ENCODE assay signal across 10 mouse cellular contexts in genomic region chr9:120759771-120760170, GRCm38 (mm10).
DNase-seq lines count a peak whose midpoint lies in the region; ATAC-seq and TF ChIP-seq lines count a peak whose summit lies in the region.
"Had no signal": no experiment of that assay in that cellular context is flagged by ENCODE, and none has a peak within 500 bp of the region (broad histone marks: within the 10 kb centered on the region; RNA-seq: fewer than 3 reads in every experiment).

No protein-coding gene starts in this region.

- H3K27ac ChIP-seq in kidney, postnatal 0 days = peak overlapping the region; percentile 62
- H3K27ac ChIP-seq in forebrain, embryonic 11.5 days (ENCODE audit: low read depth, low read length) = no peak overlapping the region; the same call in 1 of the 2 replicates
- H3K27ac ChIP-seq in liver, embryonic 11.5 days (ENCODE audit: low read depth, low read length) = no peak overlapping the region
- H3K27ac ChIP-seq: heart, embryonic 13.5 days had no signal

- no peaks in the 10 kb centered on the region for H3K9me3 ChIP-seq in kidney, postnatal 0 days (replicated peaks; ENCODE audit: low read length)
- no peaks in the 10 kb centered on the region; the same call in 1 of the 2 replicates for H3K9me3 ChIP-seq in forebrain, embryonic 11.5 days (ENCODE audit: control insufficient read depth, low read length)
- no peaks in the 10 kb centered on the region; the same call in 1 of the 2 replicates for H3K9me3 ChIP-seq in liver, embryonic 11.5 days (ENCODE audit: control insufficient read depth, low read length)

- no peak overlapping the region for H3K4me3 ChIP-seq in kidney, postnatal 0 days (replicated peaks; ENCODE audit: low read depth, low read length)
- H3K4me3 ChIP-seq in forebrain, embryonic 11.5 days (ENCODE audit: low read depth, low read length) = no peak overlapping the region
- no peak overlapping the region for H3K4me3 ChIP-seq in myocyte
- no peak overlapping the region for H3K4me3 ChIP-seq in liver, embryonic 11.5 days (ENCODE audit: low read depth, low read length)
- H3K4me3 ChIP-seq: heart, embryonic 13.5 days had no signal

- H3K79me2 ChIP-seq in myocyte (ENCODE audit: control insufficient read depth, insufficient read depth) = no peaks in the 10 kb centered on the region

- H3K9ac ChIP-seq in kidney, postnatal 0 days (ENCODE audit: low read depth, low read length) = no peak overlapping the region
- H3K9ac ChIP-seq in forebrain, embryonic 11.5 days (ENCODE audit: low read length) = no peak overlapping the region
- no peak overlapping the region for H3K9ac ChIP-seq in liver, embryonic 11.5 days (ENCODE audit: low read depth, low read length)
- H3K9ac ChIP-seq: heart, embryonic 13.5 days had no signal

- DNase-seq in kidney, postnatal 0 days (ENCODE audit: low spot score) = no peak
- no peak for DNase-seq in kidney, adult 11 months
- no peak for DNase-seq in forebrain, embryonic 11.5 days (ENCODE audit: low spot score)
- DNase-seq in layer of hippocampus, adult 8-10 months (ENCODE audit: low spot score in 2 of 2) = peak; percentile 51 to 70
- DNase-seq in liver, embryonic 11.5 days (ENCODE audit: low spot score) = no peak
- no peak for DNase-seq in urinary bladder, postnatal 14 days (ENCODE audit: low spot score)
- no peak for DNase-seq in cerebellum, postnatal 25 days

- no peaks in the 10 kb centered on the region for H3K27me3 ChIP-seq in kidney, postnatal 0 days (ENCODE audit: insufficient read depth, low read length)
- H3K27me3 ChIP-seq in forebrain, embryonic 11.5 days (ENCODE audit: control insufficient read depth, insufficient read depth, low read length) = no peaks in the 10 kb centered on the region
- no peaks in the 10 kb centered on the region for H3K27me3 ChIP-seq in myocyte (ENCODE audit: control insufficient read depth, insufficient read depth, insufficient read length)
- H3K27me3 ChIP-seq in liver, embryonic 11.5 days (replicated peaks; ENCODE audit: control insufficient read depth, insufficient read depth, low read length) = no peaks in the 10 kb centered on the region
- H3K27me3 ChIP-seq: heart, embryonic 13.5 days; Patski had no signal

- ATAC-seq in kidney, postnatal 0 days (replicated peaks; ENCODE audit: low FRiP score, low read depth) = no peak
- ATAC-seq in forebrain, embryonic 11.5 days (replicated peaks; ENCODE audit: low FRiP score) = 0 out of 2 replicates have a peak, but pooled peaks have one; percentile 33
- no peak for ATAC-seq in liver, embryonic 11.5 days (replicated peaks; ENCODE audit: low FRiP score)
- ATAC-seq: Patski had no signal

- TF ChIP-seq CTCF in kidney, postnatal 0 days (IDR thresholded peaks at IDR 0.05; ENCODE audit: low read depth) = no peak

- TF ChIP-seq POLR2A in myocyte (IDR thresholded peaks at IDR 0.05; ENCODE audit: insufficient read length, low read depth) = no peak

- H3K4me1 ChIP-seq in kidney, postnatal 0 days (replicated peaks; ENCODE audit: insufficient read depth, low read length) = peaks cover 9% of the 10 kb centered on the region
- H3K4me1 ChIP-seq in forebrain, embryonic 11.5 days (replicated peaks; ENCODE audit: control insufficient read depth, insufficient read depth, low read length) = 0 out of 2 replicates have a peak, but pooled peaks cover 3% of the 10 kb centered on the region
- no peaks in the 10 kb centered on the region for H3K4me1 ChIP-seq in liver, embryonic 11.5 days (replicated peaks; ENCODE audit: control insufficient read depth, insufficient read depth, low read length)

- 77% methylated on average over 5 of the region's 5 CpGs for WGBS in kidney, postnatal 0 days
- 50% methylated on average over 5 of the region's 5 CpGs for WGBS in forebrain, embryonic 11.5 days
- 73% methylated on average over 5 of the region's 5 CpGs for WGBS in liver, embryonic 11.5 days

- H3ac ChIP-seq in myocyte (ENCODE audit: control insufficient read depth, insufficient read length) = no peak overlapping the region

- H3K4me2 ChIP-seq in kidney, postnatal 0 days (ENCODE audit: low read length) = no peak overlapping the region
- H3K4me2 ChIP-seq in forebrain, embryonic 11.5 days (ENCODE audit: low read depth, low read length, severe bottlenecking) = no peak overlapping the region
- peak overlapping the region; percentile 36 for H3K4me2 ChIP-seq in myocyte (ENCODE audit: low read depth)
- H3K4me2 ChIP-seq in liver, embryonic 11.5 days = no peak overlapping the region
- H3K4me2 ChIP-seq: heart, embryonic 13.5 days had no signal

- no peaks in the 10 kb centered on the region for H3K36me3 ChIP-seq in kidney, postnatal 0 days (ENCODE audit: insufficient read depth, low read length)
- H3K36me3 ChIP-seq in forebrain, embryonic 11.5 days (ENCODE audit: control insufficient read depth, insufficient read depth, low read length) = no peaks in the 10 kb centered on the region
- no peaks in the 10 kb centered on the region for H3K36me3 ChIP-seq in myocyte (ENCODE audit: control insufficient read depth, insufficient read depth)
- no peaks in the 10 kb centered on the region for H3K36me3 ChIP-seq in liver, embryonic 11.5 days (ENCODE audit: control insufficient read depth, insufficient read depth, low read length)
- H3K36me3 ChIP-seq: heart, embryonic 13.5 days had no signal

TF ChIP-seq in myocyte, 11 proteins besides CTCF, POLR2A, EP300 and RAD21:
- TF ChIP-seq SRF (IDR thresholded peaks at IDR 0.05; ENCODE audit: control insufficient read depth, insufficient read length, low read depth) = no peak
- peak; percentile 78 for TF ChIP-seq TCF12 (IDR thresholded peaks at IDR 0.05; ENCODE audit: insufficient read depth, poor library complexity, severe bottlenecking)
- TF ChIP-seq REST (IDR thresholded peaks at IDR 0.05; ENCODE audit: insufficient read depth, insufficient read length) = no peak
- TF ChIP-seq MAX (IDR thresholded peaks at IDR 0.05; ENCODE audit: low read depth) = no peak
- no peak for TF ChIP-seq CEBPB (IDR thresholded peaks at IDR 0.05; ENCODE audit: insufficient read depth, poor library complexity, severe bottlenecking)
- TF ChIP-seq MYOD1 (IDR thresholded peaks at IDR 0.05; ENCODE audit: control insufficient read depth in 1 of 3, insufficient read length in 2 of 3, low read depth in 2 of 3) = peak; percentile 29 to 94 (median 80)
- peak; percentile 91 to 96 (median 95) for TF ChIP-seq MYOG (IDR thresholded peaks at IDR 0.05; ENCODE audit: control insufficient read depth in 1 of 3, insufficient read depth in 1 of 3, insufficient read length in 2 of 3, low read depth in 2 of 3)
- TF ChIP-seq USF1 (IDR thresholded peaks at IDR 0.05; ENCODE audit: low read depth) = no peak
- TF ChIP-seq TCF3 (IDR thresholded peaks at IDR 0.05; ENCODE audit: insufficient read length, low read depth) = no peak
- TF ChIP-seq POLR2AphosphoS2 (IDR thresholded peaks at IDR 0.05; ENCODE audit: insufficient read length, low read depth) = no peak
- TF ChIP-seq E2F4 (IDR thresholded peaks at IDR 0.05; ENCODE audit: insufficient read depth) = no peak
TF ChIP-seq in myocyte: peak in this region for 3.

Comparison
In these comparisons a context has a peak if more than half of its experiments do, and no peak if none do; other contexts are left out.
1. DNase-seq: peak in layer of hippocampus, adult 8-10 months (2 of 2); none in kidney, postnatal 0 days (single experiment), kidney, adult 11 months (single experiment), forebrain, embryonic 11.5 days (single experiment), liver, embryonic 11.5 days (single experiment), urinary bladder, postnatal 14 days (single experiment) and cerebellum, postnatal 25 days (0 of 2).